Mouse (Mus musculus) gastrocnemius, postnatal 25 days (tissue): ENCODE data around the gene Trim38. TPM values are rescaled to one million over a fixed set of nuclear protein-coding genes. Genes with fewer than 3 reads are reported as not detected.
A peak's percentile ranks its signal among the peaks of the same experiment; 100 is the strongest.

Source experiments
- DNase-seq: peaks from one replicate; pipeline ENCODE4 v3.0.0; 2022
- total RNA-seq, 2 experiments: library from RNA; stranded (reverse); gene quantifications; 1 replicate in 1 of 2; 2 replicates in 1 of 2; pipeline ENCODE4 v1.2.3; 2021

Trim38 gene
- total RNA-seq, 2 experiments from 2014 or later: not detected

GRCm38 (mm10) chr13:23761871-23762821 lies 7.6 kb upstream of the Trim38 start, which contains the start of gene Hist1h3a:
Gene Hist1h3a, minus strand, starts transcription at chr13:23762386.
- DNase-seq: peak; percentile 57

DNA sequence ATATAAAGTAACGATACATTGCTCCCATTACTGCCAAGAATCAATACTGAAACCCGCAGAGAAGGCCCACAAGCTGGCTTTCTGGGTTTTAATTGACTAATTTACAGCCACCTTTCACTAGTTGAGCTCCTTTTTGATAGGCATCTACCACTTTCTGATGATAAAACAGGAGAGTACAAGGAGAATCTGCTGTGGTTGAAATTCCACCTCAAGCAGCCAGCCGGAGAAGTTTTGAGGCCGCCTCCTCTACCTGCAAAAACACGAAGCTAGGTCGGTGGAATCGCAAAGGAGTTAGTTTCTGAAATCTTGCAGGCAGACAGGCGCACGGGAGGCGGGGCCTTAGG lies 6.5 kb upstream of the Trim38 start:
- DNase-seq: no peak

DNA sequence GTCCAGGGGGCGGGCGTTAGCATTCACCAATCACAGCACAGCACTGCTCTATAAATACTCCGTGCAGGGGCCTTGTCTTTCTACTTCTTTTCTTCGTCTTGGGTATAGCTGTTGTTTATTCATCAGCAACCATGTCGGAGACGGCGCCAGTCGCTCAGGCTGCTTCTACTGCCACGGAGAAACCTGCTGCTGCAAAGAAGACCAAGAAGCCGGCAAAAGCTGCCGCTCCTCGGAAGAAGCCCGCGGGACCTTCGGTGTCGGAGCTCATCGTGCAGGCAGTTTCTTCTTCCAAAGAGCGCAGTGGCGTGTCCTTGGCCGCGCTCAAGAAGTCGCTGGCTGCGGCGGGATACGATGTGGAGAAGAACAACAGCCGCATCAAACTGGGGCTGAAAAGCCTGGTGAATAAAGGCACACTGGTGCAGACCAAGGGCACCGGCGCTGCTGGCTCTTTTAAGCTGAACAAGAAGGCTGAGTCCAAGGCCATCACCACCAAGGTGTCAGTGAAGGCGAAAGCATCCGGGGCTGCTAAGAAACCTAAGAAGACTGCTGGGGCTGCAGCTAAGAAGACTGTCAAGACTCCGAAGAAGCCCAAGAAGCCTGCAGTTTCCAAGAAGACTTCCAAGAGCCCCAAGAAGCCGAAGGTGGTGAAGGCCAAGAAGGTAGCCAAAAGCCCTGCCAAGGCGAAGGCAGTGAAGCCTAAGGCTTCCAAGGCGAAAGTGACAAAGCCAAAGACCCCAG lies 6.0 kb upstream of the Trim38 start, which contains the start of gene Hist1h1a:
TSS of gene Hist1h1a (plus strand) at position 81 of the 738 bp plus-strand sequence.
- peak; percentile 75 for DNase-seq

- DNase-seq: no peak
These were observed 5.2 kb upstream of the Trim38 start for GRCm38 (mm10) chr13:23764324-23765171.

DNA sequence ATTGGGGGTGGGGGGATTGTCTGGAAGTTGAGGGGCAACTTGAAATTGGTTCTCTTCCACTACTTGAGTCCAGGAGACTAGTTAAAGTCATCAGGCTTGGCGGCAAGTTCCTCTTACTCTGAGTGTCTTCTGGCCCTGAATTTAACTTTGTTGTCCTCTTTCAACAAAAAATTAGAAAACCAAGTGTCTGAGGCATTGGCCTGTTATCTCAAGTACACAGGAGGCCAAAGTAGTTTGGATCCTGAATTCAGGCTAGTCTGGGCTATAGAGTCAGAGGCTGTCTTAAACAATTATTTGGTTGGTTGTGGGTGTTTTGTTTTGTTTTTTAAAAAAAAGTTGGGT lies 4.6 kb upstream of the Trim38 start:
- DNase-seq: no peak

- no peak for DNase-seq
These were observed 2.9 kb upstream of the Trim38 start for GRCm38 (mm10) chr13:23766772-23767171.

DNA sequence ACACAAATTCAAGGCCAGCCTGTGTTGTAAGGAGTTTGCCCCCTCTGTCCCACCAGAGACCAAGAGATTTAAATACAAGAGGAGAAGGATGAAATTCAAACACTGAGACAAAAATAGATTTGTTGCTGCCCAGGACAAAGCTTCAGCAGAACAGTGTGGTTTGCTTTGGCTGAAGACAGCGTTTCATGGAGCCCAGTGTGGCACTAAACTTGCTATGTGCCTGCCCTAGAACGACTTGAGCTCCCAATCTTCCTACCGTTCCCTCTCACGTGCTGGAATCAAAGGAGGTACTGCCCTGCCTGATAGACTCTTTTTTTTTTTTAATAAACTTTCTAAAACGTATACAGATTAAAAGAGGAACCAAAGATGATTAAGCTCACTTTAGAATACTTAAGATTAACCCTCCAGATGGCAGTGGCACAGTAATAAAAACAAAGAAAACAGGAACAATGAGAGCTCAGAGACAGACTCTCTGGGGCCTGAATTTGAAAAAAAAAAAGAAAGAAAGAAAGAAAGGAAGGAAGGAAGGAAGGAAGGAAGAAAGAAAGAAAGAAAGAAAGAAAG lies 797 bp upstream of the Trim38 start:
- DNase-seq: no peak

DNA sequence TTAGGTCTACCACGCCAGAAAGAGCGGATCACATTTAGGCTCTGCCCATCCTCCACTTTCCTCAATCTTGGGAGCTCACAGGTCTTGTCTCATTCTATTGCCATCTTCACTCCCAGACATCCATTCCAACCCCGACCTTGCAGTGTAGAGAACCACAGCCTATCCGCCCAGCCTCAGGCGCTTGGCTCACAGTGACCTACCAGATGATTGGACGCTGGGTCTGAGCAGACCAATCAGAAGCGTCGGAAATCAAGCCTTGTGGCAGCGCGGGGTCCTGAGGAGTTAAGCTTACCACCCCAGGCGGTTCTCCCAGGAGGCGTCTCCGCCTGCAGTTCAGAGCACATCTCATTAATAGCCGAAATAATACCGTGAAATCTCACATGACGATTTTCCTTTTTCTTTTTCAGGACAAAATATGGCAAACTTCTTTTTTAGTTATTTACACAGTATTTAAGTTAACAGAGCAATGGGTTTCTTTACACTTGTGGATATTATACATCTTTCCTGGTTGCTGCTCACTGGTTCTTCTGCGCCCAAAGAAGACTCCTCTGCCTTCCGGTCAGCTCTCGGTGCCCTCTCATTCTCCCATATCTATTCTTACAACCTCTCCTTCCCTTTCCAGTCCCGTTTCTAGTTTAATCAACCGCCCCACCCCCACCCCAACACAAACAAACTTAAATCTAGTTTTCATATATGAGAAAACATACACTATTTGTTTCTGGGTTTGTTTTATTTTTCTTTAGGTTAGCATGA lies 3.0 kb downstream of the Trim38 start:
- DNase-seq: no peak

DNA sequence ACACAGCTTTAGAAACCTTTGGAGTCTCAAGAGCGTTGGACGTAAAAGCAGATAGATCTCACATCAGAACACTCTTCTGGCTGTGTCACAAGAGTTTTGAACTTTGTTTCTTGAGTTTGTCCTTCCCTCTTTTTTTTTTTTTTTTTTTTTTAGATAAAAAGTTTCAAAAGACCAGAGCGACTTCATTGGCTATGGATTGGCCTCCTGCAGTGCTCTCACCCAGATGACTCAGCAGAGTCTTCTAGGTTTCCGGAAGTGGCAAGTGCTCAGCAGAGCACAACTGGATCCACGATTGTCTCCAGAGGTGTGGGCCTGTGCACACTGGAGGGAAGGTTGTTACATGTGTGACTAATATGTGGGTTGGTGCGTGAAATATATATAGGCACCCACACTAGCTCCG lies 8.6 kb downstream of the Trim38 start:
- no peak for DNase-seq

DNA sequence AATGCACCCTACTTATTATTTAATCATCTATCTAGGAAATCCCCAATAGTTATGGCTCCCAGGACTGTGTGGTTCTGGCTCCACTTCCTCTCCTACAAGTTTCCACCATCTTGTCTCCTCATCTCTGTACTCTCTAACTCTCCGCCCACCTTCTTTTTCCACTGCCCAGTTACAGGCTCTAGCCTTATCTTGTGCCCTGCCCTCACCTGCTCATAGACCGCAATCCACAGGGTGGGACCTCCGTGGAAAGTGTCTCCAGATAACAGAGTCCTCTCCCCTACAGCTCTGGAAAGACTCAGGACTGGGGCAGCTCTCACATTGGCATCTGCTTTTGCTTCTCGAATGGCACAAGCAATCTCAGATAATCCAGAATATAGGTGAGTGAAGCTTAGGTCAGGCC lies 9.3 kb downstream of the Trim38 start:
- DNase-seq: no peak

DNA sequence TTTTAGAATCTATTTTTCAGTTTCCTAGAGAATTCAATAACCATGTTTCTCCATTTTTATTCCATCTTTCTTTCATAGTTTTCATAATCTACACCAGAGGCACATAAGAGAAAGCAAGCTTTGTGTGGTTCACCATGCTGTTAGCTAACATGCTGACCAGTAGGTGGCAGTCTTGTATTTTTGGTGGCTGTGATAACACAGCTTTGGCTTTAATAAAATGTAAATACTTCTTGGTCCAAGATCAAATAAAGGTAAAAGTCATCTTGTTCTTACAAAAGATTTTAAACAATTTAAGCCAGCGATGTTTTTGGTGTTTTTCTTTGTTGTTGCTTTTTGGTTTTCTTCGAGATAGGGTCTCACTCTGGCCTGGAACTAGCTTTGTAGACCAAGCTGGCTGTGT lies 22.8 kb downstream of the Trim38 start:
- no peak for DNase-seq

- DNase-seq: no peak
These were observed 29.7 kb downstream of the Trim38 start for GRCm38 (mm10) chr13:23799405-23799804.

DNA sequence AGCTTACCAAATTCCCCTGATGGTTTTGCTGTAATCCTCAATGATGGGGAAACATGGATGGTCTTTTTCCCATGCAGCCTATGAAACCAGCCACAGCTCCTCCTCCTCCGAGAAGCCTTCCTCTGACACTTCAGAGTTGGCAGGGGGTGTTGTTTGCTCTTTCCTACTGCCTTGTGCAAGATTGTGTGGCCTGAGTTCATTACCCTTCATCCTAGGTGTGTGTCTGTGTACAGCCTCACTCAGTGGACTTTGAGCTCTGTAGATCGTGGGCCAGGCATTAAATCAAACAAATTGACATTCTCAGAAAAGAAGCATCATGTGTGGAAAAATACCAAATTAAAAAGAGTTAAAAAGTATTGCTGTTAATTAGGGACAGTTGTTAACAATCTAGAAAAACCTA lies 34.8 kb downstream of the Trim38 start:
- DNase-seq: no peak

DNA sequence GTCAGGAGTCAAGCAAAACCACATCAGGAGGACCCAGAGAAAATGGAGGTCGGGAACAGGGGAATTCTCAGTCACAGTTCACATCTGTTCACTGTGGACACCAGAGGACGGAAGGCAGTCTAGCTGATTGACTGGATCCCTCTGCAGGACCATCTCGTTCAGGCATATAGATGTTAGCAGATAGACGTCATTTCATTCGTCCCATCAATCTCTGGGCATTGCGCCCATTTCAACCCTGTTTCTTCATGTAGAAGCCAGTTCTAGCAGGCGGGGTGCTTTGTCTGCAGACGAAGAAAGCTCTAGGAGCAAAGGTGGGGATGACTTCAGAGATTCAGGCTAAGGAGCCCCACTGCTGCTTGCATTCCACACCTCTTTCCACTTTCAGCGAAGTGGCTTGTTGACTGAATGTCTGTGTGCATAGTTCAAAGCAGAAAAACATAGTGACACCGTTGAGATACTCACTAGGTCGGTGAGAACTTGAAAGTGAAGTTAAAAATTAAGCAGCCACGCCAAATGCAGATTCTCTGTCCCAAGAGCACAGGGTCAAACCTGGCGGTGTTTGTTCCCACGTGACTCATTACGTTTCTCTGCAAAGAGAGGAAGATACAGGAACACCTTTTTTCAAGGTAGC lies 36.8 kb downstream of the Trim38 start, which contains the start of gene Slc17a2:
TSS of gene Slc17a2 (plus strand) at position 572 of the 631 bp plus-strand sequence.
- no peak for DNase-seq

DNA sequence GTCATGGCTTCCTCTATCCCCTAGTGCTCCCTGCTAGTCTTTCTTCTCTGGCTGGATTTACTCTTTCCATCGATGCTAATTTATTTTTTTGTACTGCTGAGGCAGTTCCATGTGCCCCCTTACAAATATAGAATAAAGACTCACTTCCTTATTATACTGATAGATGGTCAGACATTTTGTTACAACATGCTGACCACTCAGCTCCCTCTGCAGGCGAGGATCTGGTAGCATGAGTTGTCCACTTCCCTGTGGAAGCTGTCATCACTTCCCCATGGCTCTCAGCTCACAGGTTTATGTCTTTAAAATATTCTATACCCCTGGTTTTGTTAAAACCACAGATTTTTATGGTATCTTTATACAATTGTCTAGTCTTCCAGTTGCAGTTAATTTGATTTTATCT lies 46.4 kb downstream of the Trim38 start:
- DNase-seq: no peak

DNA sequence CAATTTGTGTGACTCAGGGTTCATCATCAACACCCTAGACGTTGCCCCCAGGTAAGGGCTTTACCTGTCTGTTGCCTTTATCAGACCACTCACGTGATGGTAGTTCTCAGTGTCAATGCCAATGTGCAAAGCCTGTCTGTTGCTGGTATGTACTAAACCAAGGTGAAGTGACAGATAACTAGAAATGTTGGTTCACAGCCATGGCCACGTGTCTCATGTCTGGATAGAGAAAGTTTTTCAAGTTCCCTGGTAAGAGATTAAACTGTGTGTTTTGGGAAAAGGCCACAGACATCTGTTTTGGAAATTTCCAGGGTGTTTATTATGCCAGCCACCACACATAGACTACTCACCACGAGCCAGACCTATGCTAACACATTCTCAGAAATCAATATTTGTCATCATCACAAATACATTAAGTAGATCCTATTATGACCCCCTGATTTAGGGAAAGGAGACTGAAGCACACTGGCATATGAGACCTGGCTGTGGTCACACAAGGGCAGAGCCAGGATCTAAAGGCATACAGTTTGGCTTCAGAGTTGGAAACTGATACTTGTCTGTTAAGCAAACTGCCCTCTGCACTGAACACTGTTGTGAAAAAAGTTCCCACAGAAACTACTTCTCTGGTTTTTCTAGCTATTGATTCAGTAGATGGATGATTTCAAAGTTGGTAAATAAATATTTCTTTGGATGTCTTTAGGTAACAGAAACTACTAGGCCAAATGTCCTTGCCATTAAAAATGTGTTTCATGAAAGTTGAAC lies 50.6 kb downstream of the Trim38 start:
- DNase-seq: no peak

GRCm38 (mm10) chr13:23822213-23822612 lies 52.5 kb downstream of the Trim38 start:
- no peak for DNase-seq

DNA sequence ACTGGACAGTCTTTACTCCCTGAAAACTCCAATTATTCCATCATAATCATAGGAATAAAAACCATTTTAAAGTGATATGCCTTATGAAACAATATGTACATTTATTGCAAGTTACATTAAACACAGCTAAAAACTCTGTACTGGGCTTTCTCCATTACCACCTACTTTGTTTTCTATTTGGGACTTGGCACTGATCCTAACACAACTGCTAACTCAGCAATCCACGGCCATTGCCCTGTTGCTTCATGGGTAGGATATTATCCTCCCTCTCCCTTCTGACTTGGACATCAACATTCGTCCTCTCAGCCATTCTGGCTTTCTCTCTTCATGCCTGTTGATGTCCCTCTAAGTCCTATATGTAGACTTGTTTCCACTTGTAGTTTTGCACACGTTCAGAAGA lies 56.9 kb downstream of the Trim38 start:
- DNase-seq: no peak

DNA sequence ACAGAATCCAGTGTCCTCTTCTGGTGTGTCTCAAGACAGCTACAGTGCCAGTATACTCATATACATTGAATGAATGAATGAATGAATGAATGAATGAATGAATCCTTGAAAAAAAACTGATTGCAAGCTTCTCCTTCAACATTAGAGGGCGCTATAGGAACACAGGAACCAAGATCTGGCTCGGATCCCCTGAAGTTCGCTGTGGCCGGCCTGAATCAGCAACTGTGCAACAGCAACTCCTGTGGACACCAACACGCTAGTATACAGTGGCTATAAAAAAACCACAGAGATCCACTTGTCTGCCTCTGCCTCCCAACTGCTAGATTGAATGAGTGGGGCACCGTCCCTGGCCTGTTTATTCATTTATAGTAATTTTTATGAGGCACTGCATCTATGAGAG lies 63.3 kb downstream of the Trim38 start:
- DNase-seq: peak; percentile 21

DNA sequence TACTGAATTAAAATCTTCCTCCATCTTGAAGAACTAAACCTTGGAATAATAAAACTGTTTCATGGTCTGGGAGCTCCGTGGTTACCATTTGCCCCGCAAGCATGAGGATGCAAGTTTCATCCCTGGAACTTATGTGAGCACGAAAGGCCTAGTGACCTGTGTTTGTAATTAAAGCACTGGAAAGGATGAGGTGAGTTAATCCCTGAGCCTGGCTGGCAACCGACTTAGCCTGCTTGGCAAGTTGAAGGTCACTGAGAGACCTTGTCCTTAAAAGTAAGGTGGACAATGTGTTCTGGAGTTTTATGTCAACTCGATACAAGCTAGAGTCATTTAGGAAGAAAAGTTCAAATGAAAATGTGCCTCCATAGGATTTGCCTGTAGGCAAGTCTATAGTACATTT lies 65.1 kb downstream of the Trim38 start:
- no peak for DNase-seq
